Mouse (Mus musculus) layer of hippocampus, adult 9-11 months (tissue): ENCODE measurements around the gene Prkar1a.
"Not testable (repeated sequence)": the region's sequence is repeated elsewhere in the genome, so short reads cannot be mapped to it uniquely, and the experiment has no call there.

Experiments used
- DNase-seq: peaks from one replicate; pipeline ENCODE4 v3.0.0; 2022

Gene Prkar1a

GRCm38 (mm10) chr11:109648510-109648909 is 695 bp upstream of the Prkar1a start:
- peak; percentile 35 for DNase-seq

GRCm38 (mm10) chr11:109649975-109650701 is 933 bp downstream of the Prkar1a start:
- DNase-seq, result peak; percentile 89

GRCm38 (mm10) chr11:109650788-109651565 is 1.8 kb downstream of the Prkar1a start:
- peak; percentile 94 for DNase-seq

GRCm38 (mm10) chr11:109651566-109652024 is 2.4 kb downstream of the Prkar1a start:
- peak; percentile 27 for DNase-seq

- no peak for DNase-seq
Observed at GRCm38 (mm10) chr11:109652505-109652904, 3.3 kb downstream of the Prkar1a start.

GRCm38 (mm10) chr11:109653201-109653600 is 4.0 kb downstream of the Prkar1a start:
- no peak for DNase-seq

- DNase-seq, result no peak
Observed at GRCm38 (mm10) chr11:109654581-109654980, 5.4 kb downstream of the Prkar1a start.

- no peak for DNase-seq
Observed at GRCm38 (mm10) chr11:109656232-109656631, 7.0 kb downstream of the Prkar1a start.

- DNase-seq, result not testable (repeated sequence)
Observed at GRCm38 (mm10) chr11:109660526-109660925, 11.3 kb downstream of the Prkar1a start.

- no peak for DNase-seq
Observed at GRCm38 (mm10) chr11:109664293-109664692, 15.1 kb downstream of the Prkar1a start.

- no peak for DNase-seq
Observed at GRCm38 (mm10) chr11:109665424-109665823, 16.2 kb downstream of the Prkar1a start.

GRCm38 (mm10) chr11:109666411-109666810 is 17.2 kb downstream of the Prkar1a start:
- no peak for DNase-seq

GRCm38 (mm10) chr11:109667371-109667770 is 18.2 kb downstream of the Prkar1a start:
- DNase-seq, result no peak

- DNase-seq, result no peak
Observed at GRCm38 (mm10) chr11:109668115-109668725, 19.0 kb downstream of the Prkar1a start.

GRCm38 (mm10) chr11:109669149-109669708 is 20.0 kb downstream of the Prkar1a start:
- DNase-seq, result no peak

- DNase-seq, result peak; percentile 43
Observed at GRCm38 (mm10) chr11:109670026-109670916, 21.1 kb downstream of the Prkar1a start.

GRCm38 (mm10) chr11:109671136-109672020 is 22.2 kb downstream of the Prkar1a start:
- DNase-seq, result no peak

- DNase-seq, result no peak
Observed at GRCm38 (mm10) chr11:109672021-109672324, 22.8 kb downstream of the Prkar1a start.

- no peak for DNase-seq
Observed at GRCm38 (mm10) chr11:109672396-109672795, 23.2 kb downstream of the Prkar1a start.

- no peak for DNase-seq
Observed at GRCm38 (mm10) chr11:109672881-109673739, 23.9 kb downstream of the Prkar1a start.
